Mouse (Mus musculus) left cerebral cortex, adult 11 months (tissue): ENCODE data around the gene Il1rl2.

Experiments used
- DNase-seq: peaks from one replicate; pipeline ENCODE4 v3.0.0; 2022; ENCODE audit warnings: low spot score

Il1rl2 gene

DNA sequence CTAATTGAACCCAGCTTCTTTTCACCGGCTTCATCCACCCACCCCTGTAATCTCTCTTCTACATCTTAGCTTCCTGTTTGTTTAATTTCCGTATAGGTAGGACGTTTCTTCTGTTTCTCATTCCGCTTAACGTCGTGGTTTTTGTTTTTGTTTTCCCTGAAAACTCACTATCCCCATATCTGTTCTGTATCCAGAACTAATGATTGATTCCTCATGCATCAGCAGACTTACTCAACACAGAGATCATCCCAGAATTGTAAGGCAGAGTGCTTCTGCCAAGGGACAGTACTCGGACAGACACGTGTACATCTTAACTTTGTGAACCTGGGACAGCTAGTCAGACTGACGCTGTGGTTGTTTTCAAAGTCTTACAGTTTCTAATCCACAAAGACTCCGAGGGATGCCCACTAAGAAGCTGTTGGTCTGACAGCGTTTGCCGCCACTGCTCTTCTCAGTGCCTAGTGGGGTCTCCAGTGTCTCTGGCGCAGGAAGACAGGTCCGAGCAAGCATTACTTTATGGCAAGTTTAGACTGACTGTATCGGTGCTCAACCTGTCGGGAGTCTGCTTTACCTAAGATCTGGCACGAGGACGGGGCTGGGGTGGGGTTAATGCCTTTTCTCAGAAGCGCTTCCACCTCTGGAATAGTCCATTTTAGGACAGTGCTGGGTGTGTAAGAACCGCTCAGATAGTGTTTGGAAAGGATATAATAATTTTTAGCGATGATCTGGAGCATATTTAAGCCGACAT is 719 bp downstream of the Il1rl2 start:
- no peak for DNase-seq

DNA sequence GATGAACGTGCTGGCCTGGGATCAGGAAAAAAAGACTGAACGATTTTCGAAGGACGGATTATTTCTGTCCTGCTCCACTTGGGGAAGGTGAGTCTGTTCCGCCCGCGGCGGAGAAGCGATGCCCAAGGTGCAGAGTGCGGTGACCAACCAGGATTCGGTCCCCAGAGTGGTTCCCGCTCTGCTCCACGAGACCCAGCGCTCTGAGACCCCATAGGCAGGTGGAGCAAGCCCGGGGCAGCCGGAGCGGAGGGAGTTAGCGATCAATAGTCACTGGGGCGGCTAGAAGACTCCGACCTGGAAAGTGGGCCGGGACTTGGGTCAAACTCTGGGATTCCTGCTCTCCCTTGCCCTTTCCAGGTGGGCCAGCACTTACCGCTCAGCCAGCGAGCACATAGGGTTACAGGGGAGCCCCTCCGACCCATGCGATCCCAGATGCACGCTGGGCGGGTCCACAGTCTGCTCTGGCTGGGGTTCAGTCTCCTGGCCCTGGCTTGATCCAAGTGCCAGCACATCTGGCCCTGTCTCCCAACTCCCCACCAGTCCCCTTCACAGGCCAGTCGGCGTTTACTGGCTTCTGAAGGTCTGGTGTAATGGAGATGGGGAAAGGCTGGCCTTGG is 1.4 kb downstream of the Il1rl2 start:
- no peak for DNase-seq

DNA sequence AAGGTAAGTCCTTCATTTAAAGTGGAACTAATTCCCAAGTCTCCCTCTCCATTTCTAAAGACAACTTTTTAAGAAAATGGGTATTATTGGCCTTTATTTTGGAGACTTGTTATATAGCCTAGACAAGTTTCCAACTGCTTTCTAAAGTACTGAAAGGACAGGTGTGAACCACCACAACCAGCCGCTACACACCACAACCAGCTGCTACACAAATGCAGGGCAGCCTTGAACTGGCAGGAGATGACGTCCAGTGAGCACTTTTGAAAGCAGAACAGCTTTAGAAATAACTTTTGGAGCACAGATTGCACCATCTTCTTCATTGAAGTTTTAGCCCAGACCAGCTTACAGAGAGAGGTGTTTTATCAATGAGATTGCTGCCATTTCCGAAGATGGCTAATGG is 3.2 kb downstream of the Il1rl2 start:
- no peak for DNase-seq

DNA sequence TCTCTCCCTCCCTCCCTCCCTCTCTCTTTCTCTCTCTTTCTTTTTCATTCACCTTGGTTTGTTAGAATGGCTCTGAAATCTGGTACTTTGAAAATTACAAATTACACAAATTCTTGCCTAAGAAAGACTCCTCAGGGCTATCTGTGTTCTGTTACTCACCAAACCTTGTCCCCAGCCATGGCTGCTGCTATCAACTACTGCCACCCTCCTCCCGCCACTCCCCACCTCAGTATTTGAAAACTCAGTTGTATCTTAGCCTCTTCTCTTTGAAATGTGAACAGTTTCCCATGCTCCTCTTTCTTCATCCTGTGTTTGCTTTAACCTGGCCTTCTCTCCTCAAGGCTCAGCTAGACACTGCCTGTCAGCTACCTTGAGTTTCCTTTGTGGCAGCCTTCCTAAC is 5.1 kb downstream of the Il1rl2 start:
- no peak for DNase-seq

DNA sequence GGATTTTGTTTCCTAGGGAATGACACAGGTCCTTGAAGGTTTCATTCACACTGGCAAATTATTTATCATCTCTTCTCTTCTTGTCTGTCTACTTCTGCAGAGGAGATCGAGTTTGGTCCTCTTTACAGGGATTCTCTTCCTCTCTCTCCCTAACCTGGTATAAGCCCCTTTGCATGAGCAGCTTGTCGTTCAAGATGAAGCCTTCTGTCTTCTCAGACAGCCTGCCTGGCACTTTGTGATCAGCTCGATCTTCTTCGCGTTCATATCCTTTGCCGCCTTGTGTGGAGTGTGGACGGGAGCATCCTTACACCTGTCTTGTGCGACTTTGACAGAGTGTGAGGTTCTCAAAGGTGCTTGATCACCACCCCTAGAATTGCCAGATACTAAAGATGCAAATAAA is 5.8 kb downstream of the Il1rl2 start:
- DNase-seq: no peak

DNA sequence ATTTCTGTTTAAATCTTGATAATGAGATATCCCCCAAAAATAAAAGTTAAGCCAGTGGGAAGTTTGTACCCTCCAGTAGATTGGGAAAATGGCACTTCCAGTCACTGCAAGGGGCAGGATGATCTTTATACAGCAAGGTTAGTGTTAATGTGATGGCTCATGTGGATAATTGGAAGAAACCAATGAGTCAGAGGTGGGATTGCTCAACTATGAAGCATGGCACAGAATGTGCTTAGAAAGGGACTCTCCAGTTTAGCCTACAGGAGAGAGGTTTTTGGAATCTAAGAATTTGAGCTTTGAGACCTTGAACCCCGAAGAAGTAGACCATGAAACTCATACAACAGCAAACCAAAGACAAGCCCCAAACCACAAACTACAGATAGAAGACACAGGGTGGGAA is 14.9 kb downstream of the Il1rl2 start:
- no peak for DNase-seq

DNA sequence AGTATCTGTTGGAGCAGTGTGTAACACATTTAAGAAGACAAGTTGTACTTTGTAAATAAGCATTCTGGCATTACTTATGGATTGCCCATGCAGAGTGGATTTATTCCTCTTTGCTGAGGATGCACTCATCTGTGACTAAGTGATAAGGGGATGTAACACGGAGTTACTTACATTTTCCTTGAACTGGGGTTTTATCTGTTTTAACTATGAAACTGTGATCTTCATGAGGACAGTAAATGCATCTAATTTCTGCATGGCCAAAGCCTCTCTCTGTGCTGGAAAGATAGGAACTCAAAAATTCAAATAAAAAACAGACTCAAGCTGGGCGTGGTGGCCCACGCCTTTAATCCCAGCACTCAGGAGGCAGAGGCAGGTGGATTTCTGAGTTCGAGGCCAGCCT is 15.7 kb downstream of the Il1rl2 start:
- no peak for DNase-seq

DNA sequence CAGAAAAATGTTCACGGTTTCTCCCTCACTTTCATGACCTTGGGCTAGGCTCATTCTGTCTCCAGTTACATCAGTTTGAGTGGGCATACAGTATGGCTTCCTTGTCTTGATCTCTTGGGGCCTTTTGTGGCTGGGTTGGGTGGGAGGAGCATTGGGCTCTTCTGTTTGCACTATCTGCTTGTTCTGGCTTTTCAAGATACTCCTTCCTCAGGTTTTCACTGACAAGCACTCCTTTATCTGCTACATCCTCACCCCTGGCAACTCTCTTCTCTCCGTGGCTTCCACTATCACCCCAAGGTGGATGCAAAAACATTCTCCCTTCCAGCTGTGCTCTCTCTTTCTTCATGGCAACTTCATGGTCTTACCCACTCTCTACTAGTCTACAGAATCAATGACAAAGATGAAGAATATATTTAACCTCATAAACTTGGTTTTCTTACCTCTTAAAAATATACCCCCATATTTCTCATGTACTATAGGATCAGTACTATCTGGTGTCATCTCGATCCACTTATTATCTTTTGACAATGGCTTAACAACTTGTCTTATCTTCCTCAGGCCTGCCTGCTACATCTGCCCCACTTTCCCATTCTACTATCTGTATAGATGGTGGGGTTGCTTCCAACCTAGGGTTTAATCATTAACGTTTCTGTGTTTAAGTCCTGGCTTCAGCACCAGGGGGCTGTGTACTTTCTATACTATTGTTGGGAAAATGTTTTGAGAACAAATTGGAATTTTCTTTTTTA is 27.9 kb downstream of the Il1rl2 start:
- DNase-seq: no peak

DNA sequence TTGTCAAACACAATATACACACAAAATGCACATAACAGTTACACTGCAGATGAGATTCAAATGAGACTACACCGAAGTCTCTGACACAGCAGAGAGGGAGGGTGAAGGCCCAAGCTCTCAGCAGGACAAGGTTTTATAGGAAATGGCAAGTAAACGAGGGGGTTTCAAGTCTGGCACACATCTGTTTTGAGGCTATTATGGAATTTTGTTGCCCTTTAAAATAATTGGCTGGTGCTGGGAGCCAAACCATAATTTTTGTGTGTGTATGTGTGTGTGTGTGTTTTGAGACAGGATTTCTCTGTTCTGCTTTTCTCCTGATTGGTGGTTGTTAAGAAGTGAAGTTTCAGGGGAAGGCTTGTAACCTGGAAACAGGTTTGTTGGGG is 28.5 kb downstream of the Il1rl2 start:
- no peak for DNase-seq

DNA sequence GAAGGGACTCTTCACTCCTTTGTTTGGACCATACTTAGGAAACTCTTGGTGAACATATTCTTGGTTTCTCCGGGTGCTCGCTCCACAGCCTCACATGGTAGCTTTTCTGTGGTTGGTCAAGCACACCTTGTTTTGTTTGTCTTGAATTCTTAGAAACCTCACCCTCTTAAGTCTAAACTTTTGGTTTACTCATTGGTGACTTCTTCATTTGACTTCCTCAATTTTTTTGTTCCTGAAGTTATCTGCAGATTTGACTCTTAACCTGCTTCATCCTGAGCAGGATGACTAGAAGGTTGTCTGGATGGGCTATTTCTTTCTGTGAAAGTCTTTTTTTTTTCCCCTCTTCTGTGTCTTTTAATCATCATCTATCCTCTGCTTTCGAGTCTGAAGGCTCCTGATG is 30.3 kb downstream of the Il1rl2 start:
- no peak for DNase-seq

DNA sequence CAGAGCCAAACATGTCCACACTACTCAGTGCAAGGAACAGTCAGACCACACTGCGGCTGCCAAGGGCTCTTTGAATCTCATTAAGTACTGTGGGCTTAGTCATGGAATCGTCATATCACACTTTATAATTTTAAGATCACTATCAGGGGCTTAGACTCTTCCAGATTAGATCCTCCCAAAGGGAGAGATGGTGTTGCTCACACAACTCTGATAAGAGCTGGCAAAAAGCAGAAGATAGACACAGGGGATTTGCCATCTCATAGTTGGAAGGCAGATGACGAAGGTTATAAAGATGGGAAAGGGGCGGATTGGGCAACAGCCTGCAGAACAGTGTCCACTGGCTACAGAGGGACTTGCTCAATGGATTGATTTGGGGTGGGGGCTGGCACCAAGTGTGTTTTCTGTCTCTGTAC is 31.0 kb downstream of the Il1rl2 start:
- no peak for DNase-seq

DNA sequence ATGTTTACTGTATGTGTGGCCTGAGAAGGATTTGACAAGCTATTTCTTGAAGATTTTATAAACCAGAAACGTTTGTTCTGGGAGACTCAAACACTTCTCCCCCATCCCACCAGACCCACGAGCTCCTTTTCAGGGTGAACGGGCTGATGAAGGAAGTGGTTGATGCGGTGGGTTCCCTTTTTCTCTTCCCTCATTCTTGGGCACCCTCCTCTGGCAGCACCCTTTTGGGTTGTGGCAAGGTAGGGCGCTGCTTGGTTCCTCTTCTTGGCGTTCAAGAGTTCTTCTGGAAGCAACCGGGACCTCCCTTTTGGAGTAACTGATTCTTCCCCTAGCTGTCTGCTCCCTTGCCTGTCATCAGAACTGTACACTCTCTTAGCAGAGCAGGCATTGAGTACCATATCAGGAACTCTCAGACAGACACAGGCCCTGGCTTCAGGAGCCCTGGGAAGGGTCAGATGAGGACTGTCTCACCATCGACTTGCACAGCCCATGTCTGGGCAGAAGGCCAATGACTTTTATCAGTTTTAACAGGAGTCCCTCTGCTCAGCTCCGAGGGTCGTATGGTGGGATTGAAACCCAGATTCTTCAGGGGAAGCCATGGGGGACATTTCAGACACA is 31.6 kb downstream of the Il1rl2 start:
- no peak for DNase-seq

DNA sequence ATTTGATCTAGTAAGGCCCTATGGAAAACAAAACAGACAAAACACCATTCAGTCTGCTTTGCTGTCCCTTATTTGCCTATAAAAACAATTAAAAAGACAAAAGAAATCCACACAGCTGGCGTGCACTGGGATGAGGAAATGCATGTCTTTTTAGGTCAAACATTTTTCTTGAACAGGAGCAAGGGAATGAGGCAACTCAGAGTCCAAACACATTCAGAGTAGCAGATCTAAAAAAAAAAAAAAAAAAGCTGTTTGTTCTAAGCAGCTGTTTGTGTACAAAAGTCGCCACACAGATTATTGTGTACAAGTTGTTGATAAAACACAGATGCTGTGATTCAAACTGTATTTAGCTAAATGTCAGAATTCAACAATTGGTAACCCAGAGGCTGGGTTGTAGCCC is 33.5 kb downstream of the Il1rl2 start:
- no peak for DNase-seq

DNA sequence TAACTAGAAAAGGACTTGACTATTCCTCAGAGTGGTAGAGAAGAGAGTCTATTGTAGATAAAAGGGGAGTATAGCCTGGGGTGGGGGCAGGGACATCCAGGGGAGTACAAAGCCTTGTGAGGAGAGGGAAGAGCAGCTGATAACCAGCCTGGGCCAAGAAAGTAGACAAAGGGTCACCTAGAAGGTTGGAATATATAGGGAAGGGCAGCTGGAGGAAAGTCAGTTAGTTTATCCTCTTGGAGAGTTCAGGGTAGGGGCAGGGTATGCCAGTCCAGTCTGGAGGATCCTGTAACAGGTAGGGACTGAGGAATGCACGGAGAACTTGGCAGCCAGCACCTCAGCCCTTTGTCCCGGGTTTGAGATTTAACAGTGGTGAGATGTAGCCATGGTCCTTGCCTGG is 33.9 kb downstream of the Il1rl2 start:
- no peak for DNase-seq

DNA sequence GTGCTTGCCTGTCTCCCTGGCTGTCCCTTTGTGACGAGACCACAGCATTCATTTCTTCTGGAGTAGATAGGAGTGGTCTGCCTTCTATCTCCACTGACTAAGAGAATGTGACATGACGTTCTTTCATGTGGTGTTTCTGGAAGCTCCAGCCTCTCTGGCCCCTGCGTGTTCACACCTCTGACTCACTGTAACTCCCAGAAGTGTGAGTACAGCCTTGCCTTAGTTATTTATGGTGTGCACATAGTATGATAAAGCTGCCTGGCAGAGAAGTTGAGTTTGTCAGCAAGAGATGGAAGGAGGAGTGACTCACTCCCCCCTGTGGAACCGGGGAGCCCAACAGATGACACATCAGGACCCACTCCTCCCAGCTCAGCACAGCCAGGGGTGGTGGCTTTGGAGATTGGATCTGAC is 34.4 kb downstream of the Il1rl2 start:
- peak; percentile 25 for DNase-seq

DNA sequence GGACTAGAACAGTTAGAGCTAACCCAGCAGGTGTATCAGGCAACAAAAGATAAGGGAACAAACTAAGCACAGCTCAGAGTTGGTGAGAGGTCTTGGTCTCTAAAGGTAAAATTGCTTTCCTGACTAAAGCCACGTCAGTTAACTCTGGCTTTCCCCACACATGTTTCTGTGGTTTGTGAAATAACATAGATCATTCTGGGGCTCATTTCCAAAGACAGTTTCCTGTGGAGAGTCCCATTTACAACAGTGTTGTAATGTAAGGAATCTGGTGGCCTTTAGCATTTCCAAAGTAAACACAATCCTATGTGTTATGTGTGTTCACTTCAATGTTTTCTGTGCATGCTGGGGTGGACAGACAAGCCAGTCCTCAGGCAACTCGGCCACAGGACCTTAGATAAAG is 35.3 kb downstream of the Il1rl2 start:
- no peak for DNase-seq

DNA sequence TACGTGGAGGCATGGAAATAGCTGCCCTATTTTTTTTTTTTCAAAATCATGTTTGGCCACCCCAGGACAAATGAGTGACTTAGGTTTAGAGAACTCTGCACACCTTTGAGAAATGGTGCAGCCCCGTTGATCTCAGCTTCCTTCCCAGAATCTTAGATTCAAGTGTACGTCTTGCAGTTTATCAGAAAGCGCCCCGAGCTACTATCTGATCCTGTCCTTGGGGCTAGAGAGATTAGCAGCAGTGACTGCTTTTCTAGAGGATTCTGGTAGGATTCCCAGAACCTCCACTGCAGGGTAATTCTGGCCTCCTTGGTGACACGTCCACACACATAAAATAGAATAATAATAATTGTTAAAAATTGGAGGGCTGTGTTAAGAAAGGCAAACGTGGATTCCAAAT is 36.6 kb downstream of the Il1rl2 start:
- no peak for DNase-seq

DNA sequence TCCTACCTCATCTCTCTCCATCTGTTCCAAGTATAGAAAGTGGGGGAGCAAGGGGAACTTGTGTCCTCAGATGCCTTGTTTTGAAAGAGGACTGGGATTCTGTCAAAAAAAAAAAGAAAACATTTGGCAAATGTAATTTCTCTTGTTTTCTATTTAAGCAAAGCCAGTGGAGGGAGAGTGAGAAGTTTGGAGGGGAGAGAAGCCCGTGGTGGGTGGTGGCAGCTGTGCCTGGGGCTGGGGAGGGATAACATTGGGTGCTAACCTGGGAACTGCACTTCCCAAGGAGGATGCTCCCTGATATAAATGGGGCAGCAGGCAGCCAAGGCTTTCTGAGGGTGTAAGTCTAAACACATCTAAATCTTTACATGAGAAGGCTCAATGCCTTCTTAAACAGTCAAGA is 37.2 kb downstream of the Il1rl2 start:
- no peak for DNase-seq

DNA sequence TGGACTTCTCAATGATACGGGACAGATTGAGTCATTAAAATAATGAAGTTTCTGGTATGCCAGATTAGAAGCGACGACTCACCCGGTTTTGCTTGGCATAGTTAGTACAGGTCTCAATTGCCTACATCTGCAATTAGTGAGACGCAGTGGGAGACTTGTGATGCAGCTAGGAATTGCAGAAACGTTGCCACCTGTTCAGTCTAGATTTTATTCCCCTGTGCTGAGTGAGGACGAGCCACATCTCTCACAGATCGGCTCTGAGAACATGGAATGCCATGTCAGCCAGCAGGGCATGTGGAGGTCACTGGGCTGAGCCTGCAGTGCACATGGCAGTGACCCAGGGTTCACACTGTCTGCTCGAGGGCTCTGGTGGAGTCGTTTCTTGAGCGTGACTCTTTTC is 38.4 kb downstream of the Il1rl2 start:
- DNase-seq: no peak

DNA sequence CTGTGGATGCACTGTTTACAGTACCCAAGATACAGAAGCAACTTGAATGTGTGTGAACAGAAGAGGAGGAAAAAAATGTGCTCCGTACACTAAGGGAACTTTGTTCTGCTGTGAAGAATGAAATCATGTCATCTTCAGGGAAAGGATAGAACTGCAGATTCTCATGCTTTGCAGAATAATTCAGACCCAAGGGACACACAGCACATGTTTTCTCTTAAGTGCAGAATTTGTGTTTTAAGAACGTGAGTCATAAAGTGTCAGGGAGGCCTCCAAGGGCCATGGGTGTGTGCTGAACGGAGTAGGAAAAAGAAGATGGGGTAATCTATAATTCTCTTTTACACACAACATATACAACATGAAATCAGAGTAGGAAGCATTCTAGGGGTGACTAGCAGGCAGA is 48.5 kb downstream of the Il1rl2 start:
- no peak for DNase-seq

DNA sequence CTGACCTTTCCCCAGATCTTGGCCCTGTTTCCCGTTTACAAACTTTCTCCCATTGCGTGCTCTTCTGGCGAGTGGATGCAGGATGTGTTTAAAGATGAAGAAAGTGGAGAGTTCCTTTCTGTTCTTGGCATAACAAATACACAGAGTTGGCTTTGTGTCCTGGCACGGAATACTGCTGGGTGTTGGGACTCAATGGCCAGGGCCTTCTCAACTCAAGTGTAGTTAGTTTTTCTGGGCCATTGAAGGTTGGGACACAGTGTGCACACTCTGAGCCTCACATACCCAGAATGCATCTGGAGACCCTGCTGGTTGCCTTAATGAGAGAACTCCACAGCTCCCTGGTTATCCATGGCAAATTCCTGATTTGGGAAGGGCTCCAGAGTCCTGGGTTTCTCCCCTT is 50.7 kb downstream of the Il1rl2 start:
- no peak for DNase-seq

DNA sequence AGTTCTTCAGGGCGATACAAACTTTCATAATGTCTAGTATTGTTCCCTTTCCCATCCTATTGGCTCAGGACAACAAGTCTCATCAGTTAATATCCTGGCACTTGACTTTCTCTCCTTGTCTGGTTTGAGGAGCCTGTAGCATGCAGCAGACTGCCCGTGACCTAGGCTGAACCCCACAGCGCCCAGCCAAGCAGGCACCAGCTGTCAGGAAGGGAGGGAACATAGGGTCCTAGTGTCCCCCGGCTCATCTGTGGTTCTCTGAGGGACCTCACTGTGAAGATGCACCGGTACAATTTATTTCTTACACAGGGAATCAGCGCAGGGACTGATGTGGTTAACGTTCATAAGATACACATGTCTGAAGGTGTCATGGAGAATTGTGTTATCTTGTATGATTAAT is 52.3 kb downstream of the Il1rl2 start:
- DNase-seq: no peak

DNA sequence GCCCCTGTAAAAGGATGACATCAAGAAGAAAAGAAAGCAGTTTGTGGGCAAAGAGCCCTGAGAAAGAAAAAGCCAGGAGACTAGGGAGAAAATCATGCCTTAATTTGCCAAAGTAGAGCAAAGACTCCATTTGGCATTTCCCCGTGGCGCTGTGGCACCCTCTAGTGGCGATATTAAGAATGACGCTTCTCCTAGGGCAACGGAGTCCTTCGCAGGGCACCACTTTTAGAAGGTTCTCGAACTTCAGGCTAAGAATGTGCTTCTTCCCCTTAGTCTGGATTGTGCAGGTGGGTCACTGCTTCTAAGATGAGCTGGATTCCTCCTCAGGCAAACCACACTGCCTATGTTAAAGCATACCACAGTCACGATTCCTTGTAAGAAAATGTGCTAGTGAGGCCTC is 54.4 kb downstream of the Il1rl2 start:
- no peak for DNase-seq
